Mouse (Mus musculus): ENCODE data around the gene Atp6v1a.

DNA sequence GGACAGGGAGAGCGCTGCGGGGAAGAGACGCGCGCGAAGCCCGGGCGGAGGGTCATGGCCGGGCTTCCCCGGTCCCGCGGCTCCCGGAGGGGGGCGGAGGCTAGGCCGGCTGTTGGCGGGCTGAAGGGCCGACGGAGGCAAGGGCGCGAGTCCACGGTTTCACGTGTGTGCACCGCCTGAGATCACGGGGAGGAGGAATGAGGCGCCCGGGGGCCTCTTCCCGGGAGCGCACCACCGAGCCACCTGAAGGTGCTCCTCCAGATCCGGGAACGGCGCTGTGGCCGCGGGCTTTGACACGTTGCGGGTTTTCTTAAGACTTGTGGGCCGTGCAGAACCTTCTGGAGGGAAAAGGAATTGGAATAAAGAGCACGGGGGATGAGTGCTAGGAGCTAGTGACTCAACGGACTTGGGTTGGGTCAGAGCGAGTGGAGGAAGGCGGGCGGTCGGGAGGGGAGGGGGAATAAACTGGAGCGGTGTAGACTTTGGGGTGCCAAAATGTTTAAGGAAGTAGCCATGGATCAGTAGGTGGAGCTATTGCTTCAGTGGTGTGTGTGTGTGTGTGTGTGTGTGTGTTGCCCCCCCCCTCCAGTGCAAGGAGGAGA, 782 bp upstream of the Atp6v1a start:
- TF ChIP-seq POLR2A (IDR thresholded peaks at IDR 0.05; ENCODE audit: borderline replicate concordance, low read depth, low read length) (no peak), CTCF (IDR thresholded peaks at IDR 0.05; ENCODE audit: low read depth, low read length) (no peak)
